Mouse (Mus musculus): Measurements from ENCODE around the gene Olfr224. TPM values are rescaled to one million over a fixed set of nuclear protein-coding genes. Genes with fewer than 3 reads are reported as not detected.

Gene Olfr224
- polyA plus RNA-seq, 1 experiment from 2014 or later: not detected

- no peak overlapping the region for H3K27ac ChIP-seq (ENCODE audit: low read length)
- H3K9ac ChIP-seq (ENCODE audit: low read depth, low read length): no peak overlapping the region
- no peaks in the 10 kb centered on the region for H3K36me3 ChIP-seq (ENCODE audit: control insufficient read depth, insufficient read depth, low read length)
- no peaks in the 10 kb centered on the region for H3K4me1 ChIP-seq (ENCODE audit: control insufficient read depth, insufficient read depth, low read length)
- ATAC-seq: no peak
- no peaks in the 10 kb centered on the region for H3K9me3 ChIP-seq (replicated peaks; ENCODE audit: control insufficient read depth, low read length, poor library complexity, severe bottlenecking)
- H3K27me3 ChIP-seq (ENCODE audit: control insufficient read depth, insufficient read depth, low read depth, low read length): no peaks in the 10 kb centered on the region
- 65% methylated on average over 2 of the region's 2 CpGs for WGBS
- no peak overlapping the region for H3K4me3 ChIP-seq (ENCODE audit: low read depth, low read length)
- H3K4me2 ChIP-seq (ENCODE audit: low read length): no peak overlapping the region
Measured at GRCm38 (mm10) chr11:58604688-58605087, 34.3 kb upstream of the Olfr224 start.

- H3K27ac ChIP-seq (ENCODE audit: low read length): no peak overlapping the region
- no peak for ATAC-seq
- no peak overlapping the region for H3K4me2 ChIP-seq (ENCODE audit: low read length)
- WGBS: 83% methylated on average over 6 of the region's 6 CpGs
- H3K4me3 ChIP-seq (ENCODE audit: low read depth, low read length): no peak overlapping the region
- no peaks in the 10 kb centered on the region for H3K27me3 ChIP-seq (ENCODE audit: control insufficient read depth, insufficient read depth, low read depth, low read length)
- H3K36me3 ChIP-seq (ENCODE audit: control insufficient read depth, insufficient read depth, low read length): no peaks in the 10 kb centered on the region
- no peak overlapping the region for H3K9ac ChIP-seq (ENCODE audit: low read depth, low read length)
- no peaks in the 10 kb centered on the region for H3K4me1 ChIP-seq (ENCODE audit: control insufficient read depth, insufficient read depth, low read length)
- no peaks in the 10 kb centered on the region for H3K9me3 ChIP-seq (replicated peaks; ENCODE audit: control insufficient read depth, low read length, poor library complexity, severe bottlenecking)
Measured at GRCm38 (mm10) chr11:58602800-58603560, 32.6 kb upstream of the Olfr224 start.

GRCm38 (mm10) chr11:58602062-58602461, 31.7 kb upstream of the Olfr224 start:
- H3K4me3 ChIP-seq (ENCODE audit: low read depth, low read length): no peak overlapping the region
- no peak for ATAC-seq
- H3K4me2 ChIP-seq (ENCODE audit: low read length): no peak overlapping the region
- no peak overlapping the region for H3K9ac ChIP-seq (ENCODE audit: low read depth, low read length)
- H3K4me1 ChIP-seq (ENCODE audit: control insufficient read depth, insufficient read depth, low read length): no peaks in the 10 kb centered on the region
- no peaks in the 10 kb centered on the region for H3K27me3 ChIP-seq (ENCODE audit: control insufficient read depth, insufficient read depth, low read depth, low read length)
- H3K36me3 ChIP-seq (ENCODE audit: control insufficient read depth, insufficient read depth, low read length): no peaks in the 10 kb centered on the region
- no peaks in the 10 kb centered on the region for H3K9me3 ChIP-seq (replicated peaks; ENCODE audit: control insufficient read depth, low read length, poor library complexity, severe bottlenecking)
- H3K27ac ChIP-seq (ENCODE audit: low read length): no peak overlapping the region

GRCm38 (mm10) chr11:58597837-58598236, 27.5 kb upstream of the Olfr224 start:
- ATAC-seq: no peak
- Histone ChIP-seq H3K27ac (ENCODE audit: low read length) (no peak overlapping the region), H3K4me2 (ENCODE audit: low read length) (no peak overlapping the region), H3K4me3 (ENCODE audit: low read depth, low read length) (no peak overlapping the region), H3K9ac (ENCODE audit: low read depth, low read length) (no peak overlapping the region), H3K36me3 (ENCODE audit: control insufficient read depth, insufficient read depth, low read length) (no peaks in the 10 kb centered on the region), H3K27me3 (ENCODE audit: control insufficient read depth, insufficient read depth, low read depth, low read length) (no peaks in the 10 kb centered on the region), H3K4me1 (ENCODE audit: control insufficient read depth, insufficient read depth, low read length) (no peaks in the 10 kb centered on the region), H3K9me3 (replicated peaks; ENCODE audit: control insufficient read depth, low read length, poor library complexity, severe bottlenecking) (no peaks in the 10 kb centered on the region)
- 88% methylated on average over 13 of the region's 13 CpGs for WGBS

GRCm38 (mm10) chr11:58594814-58595213, 24.5 kb upstream of the Olfr224 start, which contains the start of gene Olfr324:
Gene Olfr324, plus strand, starts transcription at chr11:58595114.
- Histone ChIP-seq H3K4me2 (ENCODE audit: low read length) (no peak within 1 kb of the TSS), H3K9ac (ENCODE audit: low read depth, low read length) (no peak within 1 kb of the TSS), H3K4me3 (ENCODE audit: low read depth, low read length) (no peak within 1 kb of the TSS), H3K36me3 (ENCODE audit: control insufficient read depth, insufficient read depth, low read length) (no peaks in the 10 kb centered on the region), H3K9me3 (replicated peaks; ENCODE audit: control insufficient read depth, low read length, poor library complexity, severe bottlenecking) (no peaks in the 10 kb centered on the region), H3K27ac (ENCODE audit: low read length) (no peak within 1 kb of the TSS), H3K27me3 (ENCODE audit: control insufficient read depth, insufficient read depth, low read depth, low read length) (no peaks in the 10 kb centered on the region), H3K4me1 (ENCODE audit: control insufficient read depth, insufficient read depth, low read length) (no peaks in the 10 kb centered on the region)
- no peak for ATAC-seq
- WGBS: 86% methylated on average over 6 of the region's 6 CpGs

- Histone ChIP-seq H3K4me2 (ENCODE audit: low read length) (no peak overlapping the region), H3K36me3 (ENCODE audit: control insufficient read depth, insufficient read depth, low read length) (no peaks in the 10 kb centered on the region), H3K27ac (ENCODE audit: low read length) (no peak overlapping the region), H3K4me3 (ENCODE audit: low read depth, low read length) (no peak overlapping the region), H3K4me1 (ENCODE audit: control insufficient read depth, insufficient read depth, low read length) (no peaks in the 10 kb centered on the region), H3K9me3 (replicated peaks; ENCODE audit: control insufficient read depth, low read length, poor library complexity, severe bottlenecking) (no peaks in the 10 kb centered on the region), H3K27me3 (ENCODE audit: control insufficient read depth, insufficient read depth, low read depth, low read length) (no peaks in the 10 kb centered on the region), H3K9ac (ENCODE audit: low read depth, low read length) (no peak overlapping the region)
- ATAC-seq: no peak
- 60% methylated on average over 3 of the region's 3 CpGs for WGBS
Measured at GRCm38 (mm10) chr11:58588620-58589250, 18.4 kb upstream of the Olfr224 start.

GRCm38 (mm10) chr11:58587898-58588348, 17.6 kb upstream of the Olfr224 start:
- Histone ChIP-seq H3K9ac (ENCODE audit: low read depth, low read length) (no peak overlapping the region), H3K27me3 (ENCODE audit: control insufficient read depth, insufficient read depth, low read depth, low read length) (no peaks in the 10 kb centered on the region), H3K4me1 (ENCODE audit: control insufficient read depth, insufficient read depth, low read length) (no peaks in the 10 kb centered on the region), H3K36me3 (ENCODE audit: control insufficient read depth, insufficient read depth, low read length) (no peaks in the 10 kb centered on the region), H3K4me3 (ENCODE audit: low read depth, low read length) (no peak overlapping the region), H3K4me2 (ENCODE audit: low read length) (no peak overlapping the region), H3K27ac (ENCODE audit: low read length) (no peak overlapping the region), H3K9me3 (replicated peaks; ENCODE audit: control insufficient read depth, low read length, poor library complexity, severe bottlenecking) (no peaks in the 10 kb centered on the region)
- 70% methylated on average over 7 of the region's 7 CpGs for WGBS
- ATAC-seq: no peak

- ATAC-seq: no peak
- Histone ChIP-seq H3K27ac (ENCODE audit: low read length) (no peak overlapping the region), H3K9me3 (replicated peaks; ENCODE audit: control insufficient read depth, low read length, poor library complexity, severe bottlenecking) (no peaks in the 10 kb centered on the region), H3K9ac (ENCODE audit: low read depth, low read length) (no peak overlapping the region), H3K4me3 (ENCODE audit: low read depth, low read length) (no peak overlapping the region), H3K36me3 (ENCODE audit: control insufficient read depth, insufficient read depth, low read length) (no peaks in the 10 kb centered on the region), H3K4me1 (ENCODE audit: control insufficient read depth, insufficient read depth, low read length) (no peaks in the 10 kb centered on the region), H3K4me2 (ENCODE audit: low read length) (no peak overlapping the region), H3K27me3 (ENCODE audit: control insufficient read depth, insufficient read depth, low read depth, low read length) (no peaks in the 10 kb centered on the region)
- WGBS: 80% methylated on average over 8 of the region's 8 CpGs
Measured at GRCm38 (mm10) chr11:58578636-58579035, 8.3 kb upstream of the Olfr224 start.

- no peak within 1 kb of the TSS for H3K4me2 ChIP-seq (ENCODE audit: low read length)
- no peaks in the 10 kb centered on the region for H3K27me3 ChIP-seq (ENCODE audit: control insufficient read depth, insufficient read depth, low read depth, low read length)
- H3K27ac ChIP-seq (ENCODE audit: low read length): no peak within 1 kb of the TSS
- H3K4me1 ChIP-seq (ENCODE audit: control insufficient read depth, insufficient read depth, low read length): no peaks in the 10 kb centered on the region
- no peak within 1 kb of the TSS for H3K9ac ChIP-seq (ENCODE audit: low read depth, low read length)
- WGBS: 88% methylated on average over 1 of the region's 1 CpGs
- ATAC-seq: no peak
- H3K36me3 ChIP-seq (ENCODE audit: control insufficient read depth, insufficient read depth, low read length): no peaks in the 10 kb centered on the region
- no peaks in the 10 kb centered on the region for H3K9me3 ChIP-seq (replicated peaks; ENCODE audit: control insufficient read depth, low read length, poor library complexity, severe bottlenecking)
- H3K4me3 ChIP-seq (ENCODE audit: low read depth, low read length): no peak within 1 kb of the TSS
Measured at GRCm38 (mm10) chr11:58577430-58577829, 7.1 kb upstream of the Olfr224 start, which contains the start of gene Olfr325. Gene Olfr325, plus strand, starts transcription at chr11:58577730.

All from midbrain, embryonic 16.5 days (tissue).